Mouse (Mus musculus) forebrain, embryonic 12.5 days (tissue): ENCODE measurements around the gene Scd1. TPM values are rescaled to one million over a fixed set of nuclear protein-coding genes. Genes with fewer than 3 reads are reported as not detected.
"Not testable (repeated sequence)": the region's sequence is repeated elsewhere in the genome, so short reads cannot be mapped to it uniquely, and the experiment has no call there.

Experiments
- ATAC-seq: fragments of 200-750 bp; cut with Nextera tagmentation; 2 replicates; pipeline ENCODE4 v1.8.0; 2017; ENCODE audit warnings: moderate TSS enrichment; ENCODE audit not compliant: low FRiP score
- H3K27ac ChIP-seq: fragments of 300-500 bp; sonication (generic); 2 replicates; pipeline ENCODE4 v1.5.1; 2016; ENCODE audit warnings: mild to moderate bottlenecking
- H3K27me3 ChIP-seq: fragments of 300-500 bp; sonication (generic); 2 replicates; pipeline ENCODE4 v1.6.1; 2016; ENCODE audit warnings: mild to moderate bottlenecking
- H3K36me3 ChIP-seq: fragments of 300-500 bp; sonication (generic); replicated peaks from 2 replicates; pipeline ENCODE4 v1.6.1; 2016; ENCODE audit warnings: mild to moderate bottlenecking
- H3K4me1 ChIP-seq: fragments of 300-500 bp; sonication (generic); 2 replicates; pipeline ENCODE4 v1.6.1; 2016
- H3K4me2 ChIP-seq: fragments of 300-500 bp; sonication (generic); 2 replicates; pipeline ENCODE4 v1.6.1; 2016; ENCODE audit warnings: mild to moderate bottlenecking, moderate library complexity
- H3K4me3 ChIP-seq: fragments of 300-500 bp; sonication (generic); replicated peaks from 2 replicates; pipeline ENCODE4 v1.5.1; 2016; ENCODE audit warnings: mild to moderate bottlenecking
- H3K9ac ChIP-seq: fragments of 300-500 bp; sonication (generic); 2 replicates; pipeline ENCODE4 v1.6.1; 2016; ENCODE audit warnings: mild to moderate bottlenecking
- H3K9me3 ChIP-seq: fragments of 300-500 bp; sonication (generic); 2 replicates; pipeline ENCODE4 v1.6.1; 2016
- WGBS: fragments of 180-500 bp; shearing (Covaris S2); methylation state at CpG from one replicate; pipeline ENCODE4 v1.1.7; 2016; 5-methylcytosine and 5-hydroxymethylcytosine counted together
- polyA plus RNA-seq: library from polyadenylated mRNA; unstranded; fragments of >200 nt; fragmentation: Nextera tagmentation; extraction: Ambion mirVana; gene quantifications from 2 replicates; pipeline ENCODE4 v1.2.1, GENCODE M21; 2016

Gene Scd1
- polyA plus RNA-seq, 1 experiment from 2014 or later, result 10.8 TPM

DNA sequence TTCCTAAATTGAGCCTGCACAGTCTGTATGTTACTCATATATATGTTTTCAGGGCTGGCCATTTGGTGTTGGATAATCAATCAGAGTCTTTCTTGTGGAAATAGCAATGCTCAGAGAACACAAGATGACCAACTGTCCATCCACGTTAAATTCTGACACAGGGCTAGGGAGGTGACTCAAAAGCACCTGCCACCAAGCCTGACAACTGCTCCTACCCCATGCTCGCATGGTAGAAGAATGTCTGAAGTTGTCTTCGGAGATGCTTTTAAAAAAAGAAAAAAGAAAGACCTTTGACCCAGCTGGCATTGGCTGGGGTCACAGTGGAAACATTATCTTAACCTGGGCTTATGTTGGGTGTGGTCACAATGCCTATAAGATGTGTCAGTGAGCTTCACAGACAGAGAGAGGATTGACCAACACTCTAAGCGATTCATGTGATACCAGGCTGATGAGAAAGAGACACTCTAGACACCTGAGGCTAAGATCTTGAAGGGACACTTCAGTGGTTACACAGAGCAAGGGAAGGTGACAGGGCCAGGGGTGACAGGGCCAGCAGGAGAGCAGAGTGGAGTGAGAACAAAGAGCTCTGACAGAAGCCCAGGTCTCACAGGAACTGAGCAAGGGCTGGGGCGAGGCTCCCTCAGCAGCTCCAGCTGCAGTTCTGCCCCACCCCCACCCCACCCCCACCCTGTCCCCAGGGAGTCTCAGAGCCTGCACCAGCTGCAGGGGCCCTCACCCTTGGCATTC is 29.9 kb downstream of the Scd1 start:
- Histone ChIP-seq H3K4me3 (no peak overlapping the region), H3K27ac (no peak overlapping the region), H3K36me3 (no peaks in the 10 kb centered on the region), H3K27me3 (no peaks in the 10 kb centered on the region), H3K4me1 (peaks cover 7% of the 10 kb centered on the region; the same call in 1 of the 2 replicates), H3K9ac (no peak overlapping the region), H3K9me3 (no peaks in the 10 kb centered on the region), H3K4me2 (no peak overlapping the region)
- 54% methylated on average over 5 of the region's 5 CpGs for WGBS
- ATAC-seq, result no peak

GRCm38 (mm10) chr19:44376511-44376951 is 31.1 kb downstream of the Scd1 start:
- 20% methylated on average over 3 of the region's 3 CpGs for WGBS
- Histone ChIP-seq H3K9ac (no peak overlapping the region), H3K36me3 (no peaks in the 10 kb centered on the region), H3K4me1 (peaks cover 4% of the 10 kb centered on the region; the same call in 1 of the 2 replicates), H3K4me3 (no peak overlapping the region), H3K9me3 (no peaks in the 10 kb centered on the region), H3K27me3 (0 out of 2 replicates have a peak, but pooled peaks cover 7% of the 10 kb centered on the region), H3K27ac (no peak overlapping the region), H3K4me2 (no peak overlapping the region)
- no peak for ATAC-seq

DNA sequence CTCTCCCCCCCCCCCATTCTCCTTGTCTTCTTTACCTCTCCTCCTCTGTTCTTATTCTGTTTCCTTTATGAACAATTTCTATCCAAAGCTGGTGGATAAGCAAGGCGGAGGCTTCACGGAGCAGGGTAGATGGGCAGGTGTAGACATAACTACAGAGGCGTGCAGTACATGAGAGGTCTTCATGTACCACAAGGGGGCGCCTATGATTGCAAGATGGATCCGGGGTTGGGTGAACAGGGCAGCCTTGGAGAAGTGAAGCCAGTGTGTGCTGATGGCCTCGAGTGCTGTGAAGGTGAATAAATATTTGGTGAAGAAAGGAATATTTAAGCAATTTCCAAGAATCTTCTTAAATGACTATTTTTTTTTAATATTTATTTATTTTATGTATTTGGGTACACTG is 34.7 kb downstream of the Scd1 start:
- Histone ChIP-seq H3K36me3 (no peaks in the 10 kb centered on the region), H3K27me3 (0 out of 2 replicates have a peak, but pooled peaks cover 7% of the 10 kb centered on the region), H3K4me1 (peaks cover 4% of the 10 kb centered on the region; the same call in 1 of the 2 replicates), H3K27ac (no peak overlapping the region), H3K9me3 (no peaks in the 10 kb centered on the region), H3K9ac (no peak overlapping the region), H3K4me3 (no peak overlapping the region), H3K4me2 (no peak overlapping the region)
- WGBS, result 18% methylated on average over 6 of the region's 6 CpGs
- ATAC-seq, result peak; percentile 77; the same call in 1 of the 2 replicates

- Histone ChIP-seq H3K4me2 (no peak overlapping the region), H3K4me1 (no peaks in the 10 kb centered on the region), H3K9me3 (no peaks in the 10 kb centered on the region), H3K27me3 (0 out of 2 replicates have a peak, but pooled peaks cover 7% of the 10 kb centered on the region), H3K36me3 (no peaks in the 10 kb centered on the region), H3K27ac (no peak overlapping the region), H3K9ac (no peak overlapping the region), H3K4me3 (no peak overlapping the region)
- ATAC-seq, result no peak
- WGBS, result 77% methylated on average over 5 of the region's 5 CpGs
Observed at GRCm38 (mm10) chr19:44370231-44370630, 37.4 kb downstream of the Scd1 start.

DNA sequence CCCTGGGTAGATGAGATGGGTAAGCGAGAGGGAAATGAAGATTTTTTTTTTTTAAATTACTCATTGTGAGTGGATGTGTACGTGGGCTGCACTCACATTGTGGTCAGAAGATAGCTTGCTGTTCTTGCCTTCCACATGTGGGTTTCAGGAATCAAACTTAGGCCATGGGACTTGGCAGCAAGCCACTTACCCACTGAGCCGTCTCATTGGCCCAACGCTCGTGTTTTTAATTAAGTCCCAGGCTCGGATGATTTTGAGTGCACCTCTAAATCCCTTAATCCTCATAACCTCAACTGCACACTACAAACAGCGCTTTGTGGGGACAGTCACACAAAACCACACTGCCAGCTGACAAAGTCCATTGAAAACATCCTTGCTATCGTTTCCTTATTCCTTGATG is 38.3 kb downstream of the Scd1 start:
- Histone ChIP-seq H3K4me3 (no peak overlapping the region), H3K4me2 (no peak overlapping the region), H3K4me1 (no peaks in the 10 kb centered on the region), H3K27ac (no peak overlapping the region), H3K9ac (no peak overlapping the region), H3K36me3 (no peaks in the 10 kb centered on the region), H3K9me3 (no peaks in the 10 kb centered on the region), H3K27me3 (0 out of 2 replicates have a peak, but pooled peaks cover 7% of the 10 kb centered on the region)
- no peak for ATAC-seq
- 61% methylated on average over 8 of the region's 8 CpGs for WGBS

- H3K9ac ChIP-seq, H3K4me1 ChIP-seq, H3K4me2 ChIP-seq, H3K4me3 ChIP-seq, H3K27ac ChIP-seq, ATAC-seq, H3K27me3 ChIP-seq, H3K36me3 ChIP-seq, H3K9me3 ChIP-seq: not testable (repeated sequence)
- 71% methylated on average over 10 of the region's 10 CpGs for WGBS
Observed at GRCm38 (mm10) chr19:44367076-44367475, 40.6 kb downstream of the Scd1 start.

DNA sequence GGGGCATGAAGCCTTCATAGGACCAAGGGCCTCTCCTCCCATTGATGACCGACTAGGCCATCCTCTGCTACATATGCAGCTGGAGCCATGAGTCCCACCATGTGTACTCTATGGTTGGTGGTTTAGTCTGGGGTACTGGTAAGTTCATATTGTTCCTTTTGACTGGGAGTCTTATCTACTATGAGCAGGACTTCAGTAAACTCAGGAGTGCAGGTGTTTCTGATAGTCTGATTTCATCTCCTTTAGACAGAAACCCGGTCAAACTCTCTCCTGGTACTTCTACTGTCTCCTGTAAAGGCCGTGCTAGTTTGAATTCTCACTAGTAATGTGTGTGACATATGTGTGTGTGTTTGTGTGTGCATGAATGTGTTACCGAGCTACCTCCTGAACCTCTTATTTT is 41.9 kb downstream of the Scd1 start:
- 89% methylated on average over 4 of the region's 4 CpGs for WGBS
- no peak overlapping the region for H3K27ac ChIP-seq
- no peak overlapping the region for H3K4me2 ChIP-seq
- no peak overlapping the region for H3K4me3 ChIP-seq
- no peaks in the 10 kb centered on the region for H3K36me3 ChIP-seq
- H3K27me3 ChIP-seq, result no peaks in the 10 kb centered on the region
- ATAC-seq, result no peak
- no peaks in the 10 kb centered on the region; the same call in 1 of the 2 replicates for H3K9me3 ChIP-seq
- no peaks in the 10 kb centered on the region for H3K4me1 ChIP-seq
- no peak overlapping the region for H3K9ac ChIP-seq

DNA sequence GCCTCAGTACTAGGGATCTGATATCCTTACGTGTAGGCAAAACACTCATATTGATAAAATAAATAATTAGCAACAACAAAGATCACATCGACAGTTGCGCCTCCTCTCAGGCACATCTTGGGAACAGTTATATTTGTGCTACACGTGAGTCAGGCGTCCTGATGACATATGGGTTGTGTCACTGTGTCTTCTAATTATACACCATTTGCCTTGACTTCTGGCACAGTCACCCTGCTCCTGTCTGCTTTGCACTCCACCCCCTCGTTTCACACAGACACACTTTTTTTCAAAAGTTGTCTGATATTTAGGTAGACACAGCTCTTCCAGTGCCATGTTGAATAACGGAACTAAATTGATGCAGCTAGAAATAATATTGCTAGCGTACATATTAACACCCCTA is 43.6 kb downstream of the Scd1 start:
- H3K4me2 ChIP-seq, result no peak overlapping the region
- no peak for ATAC-seq
- WGBS, result 86% methylated on average over 8 of the region's 8 CpGs
- no peak overlapping the region for H3K27ac ChIP-seq
- H3K9me3 ChIP-seq, result no peaks in the 10 kb centered on the region; the same call in 1 of the 2 replicates
- H3K4me3 ChIP-seq, result no peak overlapping the region
- H3K27me3 ChIP-seq, result no peaks in the 10 kb centered on the region
- H3K36me3 ChIP-seq, result no peaks in the 10 kb centered on the region
- H3K4me1 ChIP-seq, result no peaks in the 10 kb centered on the region
- H3K9ac ChIP-seq, result no peak overlapping the region

GRCm38 (mm10) chr19:44363529-44363928 is 44.1 kb downstream of the Scd1 start:
- no peaks in the 10 kb centered on the region; the same call in 1 of the 2 replicates for H3K9me3 ChIP-seq
- no peak overlapping the region for H3K9ac ChIP-seq
- WGBS, result 18% methylated on average over 13 of the region's 13 CpGs
- H3K27ac ChIP-seq, result no peak overlapping the region
- no peak for ATAC-seq
- no peak overlapping the region for H3K4me3 ChIP-seq
- H3K4me2 ChIP-seq, result no peak overlapping the region
- no peaks in the 10 kb centered on the region for H3K4me1 ChIP-seq
- H3K36me3 ChIP-seq, result no peaks in the 10 kb centered on the region
- H3K27me3 ChIP-seq, result no peaks in the 10 kb centered on the region

GRCm38 (mm10) chr19:44358700-44359099 is 49.0 kb downstream of the Scd1 start:
- ATAC-seq, result no peak
- H3K4me3 ChIP-seq, result no peak overlapping the region
- WGBS, result 52% methylated on average over 8 of the region's 8 CpGs
- no peaks in the 10 kb centered on the region; the same call in 1 of the 2 replicates for H3K9me3 ChIP-seq
- H3K36me3 ChIP-seq, result no peaks in the 10 kb centered on the region
- H3K4me2 ChIP-seq, result no peak overlapping the region
- no peaks in the 10 kb centered on the region for H3K27me3 ChIP-seq
- no peak overlapping the region for H3K9ac ChIP-seq
- H3K27ac ChIP-seq, result no peak overlapping the region
- H3K4me1 ChIP-seq, result no peaks in the 10 kb centered on the region

GRCm38 (mm10) chr19:44351756-44352155 is 55.9 kb downstream of the Scd1 start:
- Histone ChIP-seq H3K36me3 (no peaks in the 10 kb centered on the region), H3K9me3 (no peaks in the 10 kb centered on the region), H3K4me1 (no peaks in the 10 kb centered on the region), H3K4me3 (no peak overlapping the region), H3K27ac (no peak overlapping the region), H3K9ac (no peak overlapping the region), H3K27me3 (no peaks in the 10 kb centered on the region), H3K4me2 (no peak overlapping the region)
- no peak for ATAC-seq
- WGBS, result 87% methylated on average over 7 of the region's 7 CpGs

DNA sequence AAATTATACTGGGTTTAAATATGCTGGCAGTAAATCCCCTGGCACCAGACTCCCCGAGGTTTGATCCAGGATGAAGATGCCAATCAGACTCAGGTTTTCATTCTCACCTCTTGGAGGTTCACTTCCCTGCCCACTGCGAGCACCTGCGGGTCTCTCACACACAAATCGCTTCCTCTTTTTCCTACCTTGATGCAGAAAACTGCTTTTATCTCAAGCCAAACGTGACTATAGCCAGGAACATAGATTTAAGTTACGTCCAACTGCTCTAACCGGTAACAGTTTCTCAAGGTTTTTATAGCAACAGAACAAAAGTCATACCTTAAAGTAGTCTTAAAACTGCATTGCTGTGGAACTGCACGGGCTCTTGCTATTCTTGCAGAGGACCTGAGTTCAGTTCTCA is 58.0 kb downstream of the Scd1 start:
- H3K4me1 ChIP-seq, result no peaks in the 10 kb centered on the region
- no peaks in the 10 kb centered on the region for H3K9me3 ChIP-seq
- H3K4me2 ChIP-seq, result no peak overlapping the region
- H3K9ac ChIP-seq, result no peak overlapping the region
- no peak for ATAC-seq
- H3K36me3 ChIP-seq, result no peaks in the 10 kb centered on the region
- H3K27me3 ChIP-seq, result no peaks in the 10 kb centered on the region
- 89% methylated on average over 8 of the region's 8 CpGs for WGBS
- H3K4me3 ChIP-seq, result no peak overlapping the region
- H3K27ac ChIP-seq, result no peak overlapping the region
